Mouse (Mus musculus) heart, adult 2 months (tissue): ENCODE measurements around the gene Mon1a. TPM values are rescaled to one million over a fixed set of nuclear protein-coding genes. Genes with fewer than 3 reads are reported as not detected.

Source experiments
- DNase-seq, 2 experiments: peaks; one replicate each; pipeline ENCODE4 v3.0.0; 2021
- H3K27ac ChIP-seq: fragments of 200-600 bp; 2 replicates; pipeline ENCODE4 v1.8.1; 2022
- H3K27me3 ChIP-seq: fragments of 200-500 bp; 2 replicates; pipeline ENCODE4 v1.6.1; 2012; ENCODE audit warnings: mild to moderate bottlenecking, low read length, inconsistent platforms, mixed read lengths; ENCODE audit not compliant: control insufficient read depth, insufficient read depth
- H3K36me3 ChIP-seq: fragments of 200-500 bp; 2 replicates; pipeline ENCODE4 v1.6.1; 2012; ENCODE audit warnings: low read length, inconsistent platforms; ENCODE audit not compliant: control insufficient read depth, insufficient read depth
- H3K4me1 ChIP-seq: fragments of 200-500 bp; 2 replicates; pipeline ENCODE4 v1.6.1; 2011; ENCODE audit warnings: low read length; ENCODE audit not compliant: control insufficient read depth, insufficient read depth
- H3K4me3 ChIP-seq: fragments of 200-600 bp; 2 replicates; pipeline ENCODE4 v1.8.1; 2022
- H3K79me2 ChIP-seq: fragments of 200-500 bp; replicated peaks from 2 replicates; pipeline ENCODE4 v1.6.1; 2012; ENCODE audit warnings: mild to moderate bottlenecking, inconsistent platforms, low read length, moderate library complexity, mixed read lengths; ENCODE audit not compliant: control insufficient read depth, insufficient read depth
- H3K9ac ChIP-seq: fragments of 200-500 bp; 2 replicates; pipeline ENCODE4 v1.6.1; 2012; ENCODE audit warnings: low read depth, mild to moderate bottlenecking, control low read depth, inconsistent platforms, low read length, mixed read lengths
- CTCF ChIP-seq: fragments of 200-600 bp; IDR thresholded peaks from 2 replicates; pipeline ENCODE4 v1.8.1; 2022; ENCODE audit warnings: antibody characterized with exemption, mild to moderate bottlenecking, moderate library complexity
- EP300 ChIP-seq: fragments of 200-500 bp; IDR thresholded peaks from 2 replicates; pipeline ENCODE4 v1.6.1; 2011; ENCODE audit warnings: low read depth, low read length, control low read depth; ENCODE audit not compliant: insufficient read depth
- POLR2A ChIP-seq: fragments of 200-500 bp; IDR thresholded peaks from 2 replicates; pipeline ENCODE4 v1.6.1; 2011; ENCODE audit warnings: mild to moderate bottlenecking, low read depth, low read length, control low read depth; ENCODE audit not compliant: insufficient read depth
- WGBS: fragments of 180-500 bp; shearing (Covaris S2); methylation state at CpG from one replicate; pipeline ENCODE4 v1.1.7; 2018; 5-methylcytosine and 5-hydroxymethylcytosine counted together
- intact Hi-C: fragments of 180-260 bp; cut with DNase I; formaldehyde crosslinking; loops from one replicate; pipeline ENCODE4 v1.15.1; 2025
- polyA plus RNA-seq: library from polyadenylated mRNA; depleted of rRNA; stranded (reverse); fragments of >200 nt; gene quantifications from 2 replicates; pipeline ENCODE4 v1.2.3, GENCODE M21; 2012
- total RNA-seq, 2 experiments: library from RNA; stranded (reverse); gene quantifications; 2 replicates each; pipeline ENCODE4 v1.2.3; 2021

The Mon1a gene
- total and polyA plus RNA-seq, 3 experiments: 11.0 to 16.0 (median 11.2) TPM

GRCm38 (mm10) chr9:107906252-107906966, 18.5 kb downstream of the Mon1a start, which contains the start of gene Mst1r:
TSS of gene Mst1r (plus strand) at chr9:107906873.
- WGBS: 22% methylated on average over 19 of the region's 19 CpGs
- peak within 1 kb of the TSS; percentile 45 for H3K4me3 ChIP-seq
- no peaks in the 10 kb centered on the region for H3K36me3 ChIP-seq
- peak within 1 kb of the TSS; percentile 66 for H3K9ac ChIP-seq
- no peaks in the 10 kb centered on the region for H3K27me3 ChIP-seq
- peak within 1 kb of the TSS; percentile 74 for H3K27ac ChIP-seq
- H3K79me2 ChIP-seq: no peaks in the 10 kb centered on the region
- TF ChIP-seq CTCF (no peak), POLR2A (peak; percentile 72)
- intact Hi-C loops: no loop called here
- DNase-seq: peak; percentile 87 to 88
- H3K4me1 ChIP-seq: peaks cover 4% of the 10 kb centered on the region

GRCm38 (mm10) chr9:107906967-107907800, 19.2 kb downstream of the Mon1a start:
- no peaks in the 10 kb centered on the region for H3K79me2 ChIP-seq
- DNase-seq: peak; percentile 31 to 43
- intact Hi-C loops: no loop called here
- peaks cover 4% of the 10 kb centered on the region for H3K4me1 ChIP-seq
- TF ChIP-seq EP300 (no peak), POLR2A (no peak), CTCF (no peak)
- 57% methylated on average over 31 of the region's 31 CpGs for WGBS
- H3K36me3 ChIP-seq: no peaks in the 10 kb centered on the region
- H3K27ac ChIP-seq: peak overlapping the region; percentile 74
- H3K4me3 ChIP-seq: peak overlapping the region; percentile 45
- H3K9ac ChIP-seq: peak overlapping the region; percentile 66
- no peaks in the 10 kb centered on the region for H3K27me3 ChIP-seq

- Histone ChIP-seq H3K36me3 (no peaks in the 10 kb centered on the region), H3K4me3 (peak overlapping the region; percentile 45), H3K27ac (peak overlapping the region; percentile 74), H3K9ac (peak overlapping the region; percentile 14; the same call in 1 of the 2 replicates), H3K4me1 (peaks cover 4% of the 10 kb centered on the region), H3K79me2 (no peaks in the 10 kb centered on the region), H3K27me3 (no peaks in the 10 kb centered on the region)
- TF ChIP-seq EP300 (no peak), POLR2A (0 out of 2 replicates have a peak, but pooled peaks have one; percentile 10), CTCF (no peak)
- intact Hi-C loops: no loop called here
- DNase-seq: peak in 1 of 2 experiments; percentile 50
- 76% methylated on average over 14 of the region's 14 CpGs for WGBS
Measured at GRCm38 (mm10) chr9:107907801-107908120, 19.8 kb downstream of the Mon1a start.

- Histone ChIP-seq H3K9ac (peak overlapping the region; percentile 12), H3K79me2 (no peaks in the 10 kb centered on the region), H3K36me3 (no peaks in the 10 kb centered on the region), H3K4me3 (peak overlapping the region; percentile 16; the same call in 1 of the 2 replicates), H3K4me1 (peaks cover 4% of the 10 kb centered on the region), H3K27me3 (no peaks in the 10 kb centered on the region), H3K27ac (peak overlapping the region; percentile 74)
- WGBS: 36% methylated on average over 18 of the region's 18 CpGs
- intact Hi-C loops: no loop called here
- peak; percentile 67 to 73 for DNase-seq
- TF ChIP-seq CTCF (no peak), POLR2A (peak; percentile 69; the same call in 1 of the 2 replicates), EP300 (0 out of 2 replicates have a peak, but pooled peaks have one; percentile 21)
Measured at GRCm38 (mm10) chr9:107908410-107909158, 20.6 kb downstream of the Mon1a start.

GRCm38 (mm10) chr9:107910025-107910769, 22.2 kb downstream of the Mon1a start:
- WGBS: 62% methylated on average over 15 of the region's 15 CpGs
- H3K27ac ChIP-seq: no peak overlapping the region

More at GRCm38 (mm10) chr9:107910025-107910769, 22.2 kb downstream of the Mon1a start:
- no peaks in the 10 kb centered on the region for H3K36me3 ChIP-seq
- H3K4me1 ChIP-seq: peaks cover 4% of the 10 kb centered on the region
- H3K4me3 ChIP-seq: no peak overlapping the region
- DNase-seq: no peak
- TF ChIP-seq CTCF (no peak), EP300 (no peak), POLR2A (no peak)
- no peaks in the 10 kb centered on the region for H3K27me3 ChIP-seq
- intact Hi-C loops: no loop called here
- no peaks in the 10 kb centered on the region for H3K79me2 ChIP-seq
- no peak overlapping the region for H3K9ac ChIP-seq
